Mouse (Mus musculus): ENCODE measurements around the gene Rfx5. TPM values are rescaled to one million over a fixed set of nuclear protein-coding genes. Genes with fewer than 3 reads are reported as not detected.
"Not testable (repeated sequence)": the region's sequence is repeated elsewhere in the genome, so short reads cannot be mapped to it uniquely, and the experiment has no call there.

The Rfx5 gene
- polyA plus RNA-seq, 1 experiment from 2014 or later: 1.2 TPM

GRCm38 (mm10) chr3:94932809-94933564 lies 20.9 kb upstream of the Rfx5 start, which contains the start of gene Selenbp1:
Gene Selenbp1 (plus strand): TSS chr3:94933056.
- H3K4me1 ChIP-seq (ENCODE audit: control insufficient read depth, low read depth, low read length): peaks cover 38% of the 10 kb centered on the region
- WGBS (ENCODE audit: insufficient replicate concordance): 2% methylated on average over 16 of the region's 16 CpGs

GRCm38 (mm10) chr3:94933604-94934003 lies 20.3 kb upstream of the Rfx5 start:
- Histone ChIP-seq H3K4me3 (ENCODE audit: low read depth, low read length) (peak overlapping the region; percentile 64), H3K4me2 (ENCODE audit: low read depth, low read length) (peak overlapping the region; percentile 57), H3K27ac (ENCODE audit: low read length) (peak overlapping the region; percentile 89), H3K4me1 (ENCODE audit: control insufficient read depth, low read depth, low read length) (peaks cover 38% of the 10 kb centered on the region)
- not testable (repeated sequence) for H3K9ac ChIP-seq (ENCODE audit: low read depth, low read length); ATAC-seq (ENCODE audit: low read depth); H3K36me3 ChIP-seq (ENCODE audit: control insufficient read depth, insufficient read depth); H3K27me3 ChIP-seq (ENCODE audit: control insufficient read depth, insufficient read depth, low read depth, low read length); H3K9me3 ChIP-seq (replicated peaks; ENCODE audit: control insufficient read depth, low read length)
- WGBS (ENCODE audit: insufficient replicate concordance): no CpG with 5 or more reads among the region's 2 CpGs

More at GRCm38 (mm10) chr3:94932809-94933564, 20.9 kb upstream of the Rfx5 start, which contains the start of gene Selenbp1:
- Histone ChIP-seq H3K36me3 (ENCODE audit: control insufficient read depth, insufficient read depth) (no peaks in the 10 kb centered on the region), H3K9ac (ENCODE audit: low read depth, low read length) (peak within 1 kb of the TSS; percentile 72), H3K9me3 (replicated peaks; ENCODE audit: control insufficient read depth, low read length) (no peaks in the 10 kb centered on the region), H3K27me3 (ENCODE audit: control insufficient read depth, insufficient read depth, low read depth, low read length) (no peaks in the 10 kb centered on the region), H3K4me3 (ENCODE audit: low read depth, low read length) (peak within 1 kb of the TSS; percentile 64), H3K4me2 (ENCODE audit: low read depth, low read length) (peak within 1 kb of the TSS; percentile 57), H3K27ac (ENCODE audit: low read length) (peak within 1 kb of the TSS; percentile 89)
- ATAC-seq (ENCODE audit: low read depth): peak; percentile 85

DNA sequence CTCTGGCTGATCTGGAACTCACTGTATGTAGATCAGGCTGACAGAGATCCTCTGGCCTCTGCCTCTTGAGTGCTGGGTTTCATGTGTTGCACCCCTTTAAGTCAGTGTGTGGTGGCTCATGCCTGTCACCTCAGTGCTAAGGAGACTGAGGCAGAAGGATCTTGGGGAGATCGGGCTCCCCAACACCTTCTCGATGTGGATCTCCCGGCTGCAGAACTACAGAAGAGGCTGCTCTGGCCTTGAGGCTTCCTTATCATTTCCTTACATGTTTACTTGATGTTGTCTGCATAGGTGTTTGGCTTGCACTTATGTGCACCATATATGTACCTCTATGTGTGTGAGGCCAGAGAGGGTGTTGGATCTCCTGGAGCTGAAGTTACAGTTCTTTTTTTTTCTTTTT lies 19.3 kb upstream of the Rfx5 start:
- not testable (repeated sequence) for H3K4me3 ChIP-seq (ENCODE audit: low read depth, low read length); H3K36me3 ChIP-seq (ENCODE audit: control insufficient read depth, insufficient read depth); H3K9ac ChIP-seq (ENCODE audit: low read depth, low read length); ATAC-seq (ENCODE audit: low read depth); H3K27ac ChIP-seq (ENCODE audit: low read length); H3K27me3 ChIP-seq (ENCODE audit: control insufficient read depth, insufficient read depth, low read depth, low read length); H3K9me3 ChIP-seq (replicated peaks; ENCODE audit: control insufficient read depth, low read length)
- Histone ChIP-seq H3K4me2 (ENCODE audit: low read depth, low read length) (peak overlapping the region; percentile 17; the same call in 1 of the 2 replicates), H3K4me1 (ENCODE audit: control insufficient read depth, low read depth, low read length) (peaks cover 38% of the 10 kb centered on the region)
- 27% methylated on average over 3 of the region's 3 CpGs for WGBS (ENCODE audit: insufficient replicate concordance)

GRCm38 (mm10) chr3:94935332-94935731 lies 18.5 kb upstream of the Rfx5 start:
- H3K9ac ChIP-seq (ENCODE audit: low read depth, low read length); H3K4me3 ChIP-seq (ENCODE audit: low read depth, low read length): not testable (repeated sequence)

DNA sequence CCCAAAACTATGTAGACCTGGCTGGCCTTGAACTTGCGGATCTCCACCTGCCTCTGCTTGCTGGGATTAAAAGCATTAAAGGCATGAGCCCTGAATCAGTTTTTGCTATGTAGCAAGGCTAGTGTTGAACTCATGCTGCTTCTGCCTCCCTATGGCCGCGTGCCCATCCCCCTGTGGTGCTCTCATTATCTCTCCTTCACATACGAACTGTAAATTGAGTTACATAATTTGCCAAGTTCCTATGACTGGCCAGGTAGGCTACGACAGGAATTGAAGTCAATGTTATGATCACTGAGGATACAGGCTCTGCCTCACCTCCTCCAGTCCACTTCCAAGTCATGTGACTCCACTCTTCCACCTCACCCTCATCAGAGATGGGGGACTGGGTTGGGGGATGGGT lies 17.7 kb upstream of the Rfx5 start:
- not testable (repeated sequence) for ATAC-seq (ENCODE audit: low read depth); H3K27me3 ChIP-seq (ENCODE audit: control insufficient read depth, insufficient read depth, low read depth, low read length); H3K9ac ChIP-seq (ENCODE audit: low read depth, low read length); H3K36me3 ChIP-seq (ENCODE audit: control insufficient read depth, insufficient read depth); H3K4me2 ChIP-seq (ENCODE audit: low read depth, low read length); H3K4me3 ChIP-seq (ENCODE audit: low read depth, low read length); H3K27ac ChIP-seq (ENCODE audit: low read length); H3K9me3 ChIP-seq (replicated peaks; ENCODE audit: control insufficient read depth, low read length)
- peaks cover 34% of the 10 kb centered on the region for H3K4me1 ChIP-seq (ENCODE audit: control insufficient read depth, low read depth, low read length)
- 33% methylated on average over 5 of the region's 5 CpGs for WGBS (ENCODE audit: insufficient replicate concordance)

More at GRCm38 (mm10) chr3:94935332-94935731, 18.5 kb upstream of the Rfx5 start:
- not testable (repeated sequence) for H3K9me3 ChIP-seq (replicated peaks; ENCODE audit: control insufficient read depth, low read length); ATAC-seq (ENCODE audit: low read depth); H3K36me3 ChIP-seq (ENCODE audit: control insufficient read depth, insufficient read depth); H3K27me3 ChIP-seq (ENCODE audit: control insufficient read depth, insufficient read depth, low read depth, low read length)
- 73% methylated on average over 3 of the region's 3 CpGs for WGBS (ENCODE audit: insufficient replicate concordance)
- Histone ChIP-seq H3K4me2 (ENCODE audit: low read depth, low read length) (peak overlapping the region; percentile 24; the same call in 1 of the 2 replicates), H3K27ac (ENCODE audit: low read length) (peak overlapping the region; percentile 50; the same call in 1 of the 2 replicates), H3K4me1 (ENCODE audit: control insufficient read depth, low read depth, low read length) (peaks cover 38% of the 10 kb centered on the region)

- not testable (repeated sequence) for H3K4me3 ChIP-seq (ENCODE audit: low read depth, low read length); H3K4me2 ChIP-seq (ENCODE audit: low read depth, low read length); H3K9me3 ChIP-seq (replicated peaks; ENCODE audit: control insufficient read depth, low read length); H3K27me3 ChIP-seq (ENCODE audit: control insufficient read depth, insufficient read depth, low read depth, low read length); H3K27ac ChIP-seq (ENCODE audit: low read length); ATAC-seq (ENCODE audit: low read depth); H3K9ac ChIP-seq (ENCODE audit: low read depth, low read length); H3K36me3 ChIP-seq (ENCODE audit: control insufficient read depth, insufficient read depth)
- 87% methylated on average over 6 of the region's 7 CpGs for WGBS (ENCODE audit: insufficient replicate concordance)
- H3K4me1 ChIP-seq (ENCODE audit: control insufficient read depth, low read depth, low read length): peaks cover 32% of the 10 kb centered on the region
These were observed 16.7 kb upstream of the Rfx5 start for GRCm38 (mm10) chr3:94937194-94937593.

- H3K4me3 ChIP-seq (ENCODE audit: low read depth, low read length); ATAC-seq (ENCODE audit: low read depth); H3K27ac ChIP-seq (ENCODE audit: low read length); H3K9ac ChIP-seq (ENCODE audit: low read depth, low read length); H3K36me3 ChIP-seq (ENCODE audit: control insufficient read depth, insufficient read depth); H3K27me3 ChIP-seq (ENCODE audit: control insufficient read depth, insufficient read depth, low read depth, low read length); H3K4me2 ChIP-seq (ENCODE audit: low read depth, low read length); H3K9me3 ChIP-seq (replicated peaks; ENCODE audit: control insufficient read depth, low read length): not testable (repeated sequence)
- 53% methylated on average over 9 of the region's 9 CpGs for WGBS (ENCODE audit: insufficient replicate concordance)
- H3K4me1 ChIP-seq (ENCODE audit: control insufficient read depth, low read depth, low read length): peaks cover 28% of the 10 kb centered on the region
These were observed 13.8 kb upstream of the Rfx5 start for GRCm38 (mm10) chr3:94940033-94940432.

DNA sequence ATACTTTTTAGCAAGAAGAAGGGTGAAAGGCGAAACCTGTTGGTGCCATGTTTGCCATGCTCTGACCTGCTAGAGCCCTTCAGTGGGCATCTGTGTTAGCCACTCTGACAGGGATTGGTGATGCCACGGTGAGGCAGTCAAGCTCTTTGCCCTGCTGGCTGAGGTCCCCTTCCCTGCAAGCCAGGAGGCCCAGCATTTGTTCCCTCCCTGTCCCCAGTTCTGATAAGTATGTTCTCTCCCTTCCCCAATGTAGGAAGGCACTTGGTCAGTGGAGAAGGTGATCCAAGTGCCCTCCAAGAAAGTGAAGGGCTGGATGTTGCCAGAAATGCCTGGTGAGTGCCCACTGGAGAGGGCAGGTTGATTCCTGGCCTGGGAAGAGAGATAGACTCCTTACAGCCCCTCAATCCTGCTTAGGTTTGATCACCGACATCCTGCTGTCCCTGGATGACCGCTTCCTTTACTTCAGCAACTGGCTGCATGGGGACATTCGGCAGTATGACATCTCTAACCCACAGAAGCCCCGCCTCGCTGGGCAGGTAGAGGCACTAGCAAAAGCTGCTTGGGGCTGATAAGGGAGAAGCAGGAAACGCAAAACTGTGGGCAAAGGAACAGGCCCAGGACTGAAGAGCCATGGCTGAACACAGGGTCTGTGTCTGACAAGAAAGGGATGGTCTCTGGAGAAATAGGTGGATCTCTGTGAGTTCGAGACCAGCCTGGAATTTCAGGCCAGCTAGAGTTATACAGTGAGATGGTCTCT lies 11.5 kb upstream of the Rfx5 start:
- not testable (repeated sequence) for H3K4me3 ChIP-seq (ENCODE audit: low read depth, low read length); H3K9ac ChIP-seq (ENCODE audit: low read depth, low read length); H3K36me3 ChIP-seq (ENCODE audit: control insufficient read depth, insufficient read depth); H3K9me3 ChIP-seq (replicated peaks; ENCODE audit: control insufficient read depth, low read length); H3K27me3 ChIP-seq (ENCODE audit: control insufficient read depth, insufficient read depth, low read depth, low read length)
- Histone ChIP-seq H3K4me1 (ENCODE audit: control insufficient read depth, low read depth, low read length) (peaks cover 16% of the 10 kb centered on the region), H3K27ac (ENCODE audit: low read length) (peak overlapping the region; percentile 80), H3K4me2 (ENCODE audit: low read depth, low read length) (peak overlapping the region; percentile 30; the same call in 1 of the 2 replicates)
- 31% methylated on average over 9 of the region's 9 CpGs for WGBS (ENCODE audit: insufficient replicate concordance)
- ATAC-seq (ENCODE audit: low read depth): peak; percentile 97

GRCm38 (mm10) chr3:94943706-94944105 lies 10.2 kb upstream of the Rfx5 start:
- peak; percentile 28; the same call in 1 of the 2 replicates for ATAC-seq (ENCODE audit: low read depth)
- H3K9ac ChIP-seq (ENCODE audit: low read depth, low read length): not testable (repeated sequence)

More at GRCm38 (mm10) chr3:94943706-94944105, 10.2 kb upstream of the Rfx5 start:
- peaks cover 16% of the 10 kb centered on the region for H3K4me1 ChIP-seq (ENCODE audit: control insufficient read depth, low read depth, low read length)
- not testable (repeated sequence) for H3K27ac ChIP-seq (ENCODE audit: low read length); H3K4me2 ChIP-seq (ENCODE audit: low read depth, low read length); H3K9me3 ChIP-seq (replicated peaks; ENCODE audit: control insufficient read depth, low read length); H3K36me3 ChIP-seq (ENCODE audit: control insufficient read depth, insufficient read depth); H3K4me3 ChIP-seq (ENCODE audit: low read depth, low read length); H3K27me3 ChIP-seq (ENCODE audit: control insufficient read depth, insufficient read depth, low read depth, low read length)
- WGBS (ENCODE audit: insufficient replicate concordance): 16% methylated on average over 4 of the region's 4 CpGs

All from liver, embryonic 16.5 days (tissue).